Mouse (Mus musculus) CH12.LX (cell line): ENCODE data around the gene Lefty1.

ENCODE experiments used
- BHLHE40 ChIP-seq: IDR thresholded peaks from 2 replicates; pipeline ENCODE4 v1.6.1; 2011; ENCODE audit warnings: mild to moderate bottlenecking, low read depth, low read length, improper control_type of control experiment
- CHD1 ChIP-seq: IDR thresholded peaks from 2 replicates; pipeline ENCODE4 v1.6.1; 2012; ENCODE audit warnings: low read depth, low read length, improper control_type of control experiment, inconsistent platforms
- CHD2 ChIP-seq: IDR thresholded peaks from 2 replicates; pipeline ENCODE4 v1.6.1; 2011; ENCODE audit warnings: low read length, improper control_type of control experiment
- CTCF ChIP-seq, 2 experiments: IDR thresholded peaks in 1 of 2; conservative IDR thresholded peaks in 1 of 2; 2 replicates each; pipeline ENCODE4 v1.5.1; 2011 to 2012; ENCODE audit warnings: low read depth in 2 of 2, low read length in 2 of 2, improper control_type of control experiment in 1 of 2, inconsistent platforms in 1 of 2, mild to moderate bottlenecking in 1 of 2, moderate library complexity in 1 of 2
- E2F4 ChIP-seq: IDR thresholded peaks from 2 replicates; pipeline ENCODE4 v1.6.1; 2011; ENCODE audit warnings: low read depth, low read length, improper control_type of control experiment; ENCODE audit not compliant: insufficient replicate concordance
- ETS1 ChIP-seq: conservative IDR thresholded peaks from 2 replicates; pipeline ENCODE4 v1.6.1; 2012; ENCODE audit warnings: low read depth, mild to moderate bottlenecking, inconsistent platforms, low read length, improper control_type of control experiment, moderate library complexity
- MAX ChIP-seq: IDR thresholded peaks from 2 replicates; pipeline ENCODE4 v1.6.1; 2011; ENCODE audit warnings: low read length, improper control_type of control experiment
- MAZ ChIP-seq: IDR thresholded peaks from 2 replicates; pipeline ENCODE4 v1.6.1; 2012; ENCODE audit warnings: low read depth, mild to moderate bottlenecking, inconsistent platforms, low read length, improper control_type of control experiment, moderate library complexity
- MYC ChIP-seq: IDR thresholded peaks from 2 replicates; pipeline ENCODE4 v1.6.1; 2011; ENCODE audit warnings: low read depth, mild to moderate bottlenecking, improper control_type of control experiment, low read length
- NELFE ChIP-seq: IDR thresholded peaks from 2 replicates; pipeline ENCODE4 v1.6.1; 2011; ENCODE audit warnings: low read depth, low read length, improper control_type of control experiment
- PAX5 ChIP-seq: IDR thresholded peaks from 2 replicates; pipeline ENCODE4 v1.6.1; 2012; ENCODE audit warnings: low read length, inconsistent platforms, mixed read lengths
- POLR2A ChIP-seq: IDR thresholded peaks from 2 replicates; pipeline ENCODE4 v1.6.1; 2011; ENCODE audit warnings: low read depth, mild to moderate bottlenecking, improper control_type of control experiment, low read length
- SIN3A ChIP-seq: IDR thresholded peaks from 2 replicates; pipeline ENCODE4 v1.6.1; 2012; ENCODE audit warnings: low read length, improper control_type of control experiment, inconsistent platforms
- UBTF ChIP-seq: IDR thresholded peaks from 2 replicates; pipeline ENCODE4 v1.6.1; 2012; ENCODE audit warnings: low read depth, mild to moderate bottlenecking, inconsistent platforms, low read length, improper control_type of control experiment, moderate library complexity

- TF ChIP-seq BHLHE40 = no peak
- TF ChIP-seq ETS1 = no peak
- no peak for TF ChIP-seq MAX
- no peak for TF ChIP-seq CTCF (conservative IDR thresholded peaks at IDR 0.05 in 1 of 2, IDR thresholded peaks at IDR 0.05 in 1 of 2; ENCODE audit: low read depth in 2 of 2, low read length in 2 of 2)
- TF ChIP-seq E2F4 = no peak
- TF ChIP-seq MYC = no peak
- no peak for TF ChIP-seq MAZ
- TF ChIP-seq CHD2 = no peak
- no peak for TF ChIP-seq UBTF
- TF ChIP-seq POLR2A = no peak
- TF ChIP-seq CHD1 = no peak
- TF ChIP-seq PAX5 = no peak
- no peak for TF ChIP-seq SIN3A
- no peak for TF ChIP-seq NELFE
Observed at GRCm38 (mm10) chr1:180904815-180905080, 30.1 kb upstream of the Lefty1 start.
